Mouse (Mus musculus) liver, adult 2 months (tissue): ENCODE measurements around the gene Gda.

Experiments
- CTCF ChIP-seq: fragments of 200-500 bp; IDR thresholded peaks from 2 replicates; pipeline ENCODE4 v1.5.1; 2011; ENCODE audit warnings: low read depth, low read length, control low read depth
- POLR2A ChIP-seq: fragments of 200-500 bp; IDR thresholded peaks from 2 replicates; pipeline ENCODE4 v1.6.1; 2011; ENCODE audit warnings: low read length, control low read depth; ENCODE audit not compliant: insufficient read depth; ENCODE audit errors: extremely low read depth

DNA sequence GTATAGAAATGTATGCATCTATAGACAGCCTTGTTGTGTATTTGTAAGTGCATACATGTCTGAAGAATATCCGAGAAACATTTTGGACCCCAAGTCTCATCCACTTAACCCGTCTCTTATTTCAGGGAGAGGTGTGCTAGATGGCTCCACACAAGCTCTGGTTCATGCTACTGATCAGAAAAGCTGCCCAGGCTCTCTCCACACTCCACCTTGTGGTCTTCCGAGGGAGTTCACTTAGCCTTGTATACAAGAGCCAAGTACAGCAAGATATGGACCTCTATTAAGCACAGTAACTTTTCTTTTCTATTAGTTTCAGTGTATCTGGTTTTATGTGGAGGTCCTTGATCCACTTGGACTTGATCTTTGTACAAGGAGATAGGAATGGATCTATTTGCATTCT is 36.9 kb upstream of the Gda start:
- TF ChIP-seq CTCF (peak; percentile 69), POLR2A (no peak)
